Mouse (Mus musculus) stomach, embryonic 15.5 days (tissue): ENCODE measurements around the gene Ank3. TPM values are rescaled to one million over a fixed set of nuclear protein-coding genes. Genes with fewer than 3 reads are reported as not detected.

ENCODE experiments used
- ATAC-seq: fragments of 200-750 bp; cut with Nextera tagmentation; 2 replicates; pipeline ENCODE4 v1.8.0; 2017; ENCODE audit warnings: low read depth, moderate number of reproducible peaks, moderate TSS enrichment; ENCODE audit not compliant: insufficient read depth, low FRiP score
- H3K27ac ChIP-seq: fragments of 300-500 bp; sonication (generic); 2 replicates; pipeline ENCODE4 v1.5.1; 2015; ENCODE audit warnings: mild to moderate bottlenecking, inconsistent platforms
- H3K27me3 ChIP-seq: fragments of 300-500 bp; sonication (generic); replicated peaks from 2 replicates; pipeline ENCODE4 v1.6.1; 2015; ENCODE audit warnings: inconsistent platforms
- H3K36me3 ChIP-seq: fragments of 300-500 bp; sonication (generic); 2 replicates; pipeline ENCODE4 v1.6.1; 2015; ENCODE audit warnings: inconsistent platforms
- H3K4me1 ChIP-seq: fragments of 300-500 bp; sonication (generic); 2 replicates; pipeline ENCODE4 v1.6.1; 2015; ENCODE audit warnings: inconsistent platforms
- H3K4me2 ChIP-seq: fragments of 300-500 bp; sonication (generic); 2 replicates; pipeline ENCODE4 v1.6.1; 2015; ENCODE audit warnings: mild to moderate bottlenecking, inconsistent platforms
- H3K4me3 ChIP-seq: fragments of 300-500 bp; sonication (generic); replicated peaks from 2 replicates; pipeline ENCODE4 v1.5.1; 2015; ENCODE audit warnings: inconsistent platforms
- H3K9ac ChIP-seq: fragments of 300-500 bp; sonication (generic); 2 replicates; pipeline ENCODE4 v1.6.1; 2015; ENCODE audit warnings: inconsistent platforms
- H3K9me3 ChIP-seq: fragments of 300-500 bp; sonication (generic); 2 replicates; pipeline ENCODE4 v1.6.1; 2016; ENCODE audit warnings: inconsistent platforms
- WGBS: fragments of 180-500 bp; shearing (Covaris S2); methylation state at CpG from one replicate; pipeline ENCODE4 v1.1.7; 2015; 5-methylcytosine and 5-hydroxymethylcytosine counted together
- polyA plus RNA-seq: library from polyadenylated mRNA; unstranded; fragments of >200 nt; fragmentation: Nextera tagmentation; extraction: Ambion mirVana; gene quantifications from 2 replicates; pipeline ENCODE4 v1.2.1, GENCODE M21; 2015

Gene Ank3
- polyA plus RNA-seq, 1 experiment from 2014 or later = 33.0 TPM

DNA sequence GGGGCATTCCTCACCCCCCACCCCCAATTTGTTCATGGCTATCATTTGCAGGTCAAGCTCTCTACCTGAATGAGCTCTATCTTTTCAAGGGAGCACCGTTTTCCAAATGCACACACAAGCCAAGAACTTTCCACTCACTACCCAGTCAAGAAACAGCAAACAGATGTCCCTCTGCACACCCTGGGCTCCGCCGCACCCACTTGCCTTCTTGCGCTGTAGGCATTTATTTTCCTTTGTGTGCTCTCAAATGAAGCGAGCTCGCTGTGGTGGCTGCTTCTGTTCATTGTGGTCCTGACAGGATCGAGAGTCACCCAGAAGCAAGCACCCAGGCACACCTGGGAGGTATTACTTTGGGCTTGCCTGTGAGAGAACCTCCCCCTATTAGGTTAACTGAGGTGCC, 564.4 kb downstream of the Ank3 start:
- Histone ChIP-seq H3K9me3 (no peaks in the 10 kb centered on the region), H3K4me2 (no peak overlapping the region), H3K27me3 (no peaks in the 10 kb centered on the region), H3K9ac (no peak overlapping the region), H3K36me3 (no peaks in the 10 kb centered on the region), H3K27ac (no peak overlapping the region), H3K4me3 (no peak overlapping the region), H3K4me1 (no peaks in the 10 kb centered on the region)
- no peak for ATAC-seq
- 71% methylated on average over 7 of the region's 7 CpGs for WGBS

DNA sequence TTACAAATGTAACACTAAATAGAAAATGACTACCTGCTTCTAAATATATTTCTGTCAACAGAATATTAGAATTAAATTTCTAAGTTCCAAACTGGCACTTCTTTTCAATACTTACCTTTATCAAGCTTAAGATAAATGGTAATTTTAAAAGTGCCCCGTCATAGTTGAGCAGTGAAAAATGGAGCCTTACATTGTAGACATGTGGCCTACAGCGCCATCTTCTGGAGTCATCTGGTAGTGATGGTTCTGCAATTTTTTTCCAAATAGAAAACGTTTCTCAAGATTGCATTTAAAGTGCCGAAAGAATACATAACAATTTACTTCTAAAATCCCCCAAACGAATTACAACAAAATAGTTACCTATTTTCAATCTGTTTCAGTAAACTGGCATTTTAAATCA, 566.0 kb downstream of the Ank3 start:
- Histone ChIP-seq H3K9me3 (no peaks in the 10 kb centered on the region), H3K27ac (no peak overlapping the region), H3K4me1 (no peaks in the 10 kb centered on the region), H3K4me2 (no peak overlapping the region), H3K36me3 (no peaks in the 10 kb centered on the region), H3K9ac (no peak overlapping the region), H3K4me3 (no peak overlapping the region), H3K27me3 (no peaks in the 10 kb centered on the region)
- 5% methylated on average over 5 of the region's 5 CpGs for WGBS
- no peak for ATAC-seq

DNA sequence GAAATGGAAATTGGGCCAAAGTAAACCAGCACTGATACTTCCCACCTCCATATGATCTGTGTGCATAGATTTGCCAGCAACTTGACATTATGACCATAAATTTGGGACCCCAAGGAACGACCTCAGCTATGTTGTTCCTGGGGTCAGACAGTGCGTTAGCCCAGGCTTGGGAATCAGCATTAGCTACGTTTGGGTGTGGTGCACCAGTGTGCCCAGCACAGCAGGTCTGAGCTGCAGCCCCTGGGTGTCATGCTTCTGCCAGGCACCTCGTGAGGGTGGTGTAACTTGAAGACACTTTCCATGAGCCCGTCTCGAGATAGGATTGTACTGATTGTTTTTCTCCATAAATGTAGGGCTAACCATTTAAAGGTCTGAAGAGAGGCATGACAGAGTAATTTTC, 566.5 kb downstream of the Ank3 start:
- Histone ChIP-seq H3K9ac (no peak overlapping the region), H3K4me3 (no peak overlapping the region), H3K4me2 (no peak overlapping the region), H3K36me3 (no peaks in the 10 kb centered on the region), H3K27me3 (no peaks in the 10 kb centered on the region), H3K27ac (no peak overlapping the region), H3K4me1 (no peaks in the 10 kb centered on the region), H3K9me3 (no peaks in the 10 kb centered on the region)
- no peak for ATAC-seq
- WGBS = 80% methylated on average over 6 of the region's 6 CpGs

DNA sequence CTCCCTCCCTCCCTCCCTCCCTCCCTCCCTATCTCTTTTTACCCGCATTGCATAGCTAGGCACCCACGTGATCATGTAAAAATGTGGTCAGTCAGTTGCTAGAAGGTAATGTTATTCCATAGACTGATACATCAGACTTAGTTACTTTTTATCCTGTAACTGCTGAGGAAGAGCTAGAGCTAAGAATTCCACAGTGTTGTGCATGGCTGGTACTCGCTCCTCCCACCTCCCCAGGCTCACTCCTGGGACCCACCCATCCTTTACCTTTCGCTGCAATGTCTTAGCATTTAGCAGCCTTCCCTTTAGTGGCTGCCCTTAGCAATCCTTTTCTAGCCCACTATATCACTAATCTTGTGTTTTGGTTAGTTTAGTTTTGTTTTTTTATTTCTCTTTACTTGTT, 569.4 kb downstream of the Ank3 start:
- H3K27ac ChIP-seq = no peak overlapping the region
- no peak overlapping the region for H3K4me3 ChIP-seq
- H3K36me3 ChIP-seq = no peaks in the 10 kb centered on the region
- no peaks in the 10 kb centered on the region for H3K4me1 ChIP-seq
- ATAC-seq = no peak
- H3K9me3 ChIP-seq = no peaks in the 10 kb centered on the region
- no peaks in the 10 kb centered on the region for H3K27me3 ChIP-seq
- no peak overlapping the region for H3K9ac ChIP-seq
- 83% methylated on average over 4 of the region's 4 CpGs for WGBS
- H3K4me2 ChIP-seq = no peak overlapping the region

DNA sequence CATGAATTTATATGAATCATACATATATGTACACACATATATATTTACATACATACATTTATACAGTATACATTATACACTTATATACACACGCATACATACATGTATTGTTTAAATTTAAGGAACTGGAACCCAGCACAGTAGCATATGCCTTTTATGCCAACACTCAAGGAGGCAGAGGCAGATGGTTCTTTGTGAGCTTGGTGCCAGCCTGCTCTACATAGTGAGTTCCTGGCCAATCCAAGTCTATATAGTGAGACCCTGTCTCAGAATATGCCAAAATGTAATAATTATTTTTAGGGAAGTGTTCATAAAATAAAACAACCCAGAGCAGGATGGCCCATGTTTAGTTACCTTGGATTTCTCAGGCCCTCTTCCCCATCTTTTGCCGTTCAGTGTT, 581.1 kb downstream of the Ank3 start:
- no peaks in the 10 kb centered on the region for H3K4me1 ChIP-seq
- no peaks in the 10 kb centered on the region for H3K27me3 ChIP-seq
- no peak overlapping the region for H3K4me3 ChIP-seq
- no peak overlapping the region for H3K4me2 ChIP-seq
- no peak for ATAC-seq
- peaks cover 7% of the 10 kb centered on the region; the same call in 1 of the 2 replicates for H3K36me3 ChIP-seq
- H3K9ac ChIP-seq = no peak overlapping the region
- no peak overlapping the region for H3K27ac ChIP-seq
- WGBS = 87% methylated on average over 2 of the region's 2 CpGs
- H3K9me3 ChIP-seq = no peaks in the 10 kb centered on the region

DNA sequence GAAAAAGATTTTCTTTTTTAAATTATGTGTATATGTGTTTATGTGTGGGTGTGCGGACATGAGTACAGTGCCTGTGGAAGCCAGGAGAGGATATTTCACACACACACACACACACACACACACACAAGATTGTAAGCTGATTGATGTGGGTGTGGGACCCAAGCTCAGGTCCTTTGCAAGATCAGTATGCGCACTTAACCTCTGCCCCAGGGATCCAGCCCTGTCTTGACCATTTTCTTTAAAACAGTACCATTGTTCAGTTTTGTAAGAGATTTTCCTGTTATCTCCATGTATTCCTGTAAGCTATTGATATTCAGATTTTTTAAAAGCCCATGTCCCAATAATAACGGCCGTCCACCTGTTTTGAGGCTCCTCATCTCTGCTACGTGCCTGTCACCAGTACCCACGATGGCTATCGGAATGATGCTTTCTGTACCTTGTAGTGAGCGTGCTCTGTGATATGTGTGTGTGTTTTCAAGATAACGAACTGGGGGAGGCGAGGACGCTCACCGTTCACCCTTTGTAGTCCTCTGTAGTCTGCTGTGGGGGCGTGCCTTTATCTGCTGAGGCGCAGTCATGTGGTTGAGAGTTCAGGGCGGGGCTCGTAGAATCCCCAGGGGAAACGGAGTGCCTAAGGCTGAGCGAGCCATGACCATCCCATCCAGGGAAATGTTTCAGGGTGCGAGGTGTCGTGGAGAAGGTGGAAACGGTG, 583.0 kb downstream of the Ank3 start:
- WGBS = 73% methylated on average over 21 of the region's 21 CpGs
- H3K4me1 ChIP-seq = no peaks in the 10 kb centered on the region
- no peaks in the 10 kb centered on the region for H3K27me3 ChIP-seq
- no peak overlapping the region for H3K4me3 ChIP-seq
- no peak overlapping the region for H3K9ac ChIP-seq
- peaks cover 10% of the 10 kb centered on the region; the same call in 1 of the 2 replicates for H3K36me3 ChIP-seq
- H3K27ac ChIP-seq = no peak overlapping the region
- no peak overlapping the region for H3K4me2 ChIP-seq
- ATAC-seq = peak; percentile 35; the same call in 1 of the 2 replicates
- no peaks in the 10 kb centered on the region for H3K9me3 ChIP-seq

DNA sequence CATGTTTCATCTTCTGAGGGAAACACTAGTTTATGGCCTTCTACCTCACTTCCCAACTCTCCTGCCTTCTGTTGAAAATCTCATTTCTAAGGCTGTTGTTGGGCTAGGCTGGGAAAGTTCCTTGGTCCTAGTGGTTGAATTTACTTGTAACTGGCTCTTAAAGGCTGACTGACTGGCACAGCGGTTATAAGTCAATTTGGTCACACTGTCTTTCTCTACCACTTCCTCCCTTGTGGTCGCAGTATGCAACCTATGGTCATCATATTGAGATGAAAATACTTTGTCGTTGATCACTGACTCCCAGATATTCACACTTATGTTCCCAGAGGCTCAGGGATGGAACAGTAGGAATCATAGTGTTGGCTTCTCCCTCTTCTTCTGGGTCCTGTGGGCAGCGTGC, 584.1 kb downstream of the Ank3 start:
- Histone ChIP-seq H3K4me1 (no peaks in the 10 kb centered on the region), H3K27me3 (no peaks in the 10 kb centered on the region), H3K9ac (no peak overlapping the region), H3K36me3 (peaks cover 21% of the 10 kb centered on the region), H3K4me2 (no peak overlapping the region), H3K4me3 (no peak overlapping the region), H3K9me3 (no peaks in the 10 kb centered on the region), H3K27ac (no peak overlapping the region)
- 88% methylated on average over 4 of the region's 4 CpGs for WGBS
- ATAC-seq = no peak

DNA sequence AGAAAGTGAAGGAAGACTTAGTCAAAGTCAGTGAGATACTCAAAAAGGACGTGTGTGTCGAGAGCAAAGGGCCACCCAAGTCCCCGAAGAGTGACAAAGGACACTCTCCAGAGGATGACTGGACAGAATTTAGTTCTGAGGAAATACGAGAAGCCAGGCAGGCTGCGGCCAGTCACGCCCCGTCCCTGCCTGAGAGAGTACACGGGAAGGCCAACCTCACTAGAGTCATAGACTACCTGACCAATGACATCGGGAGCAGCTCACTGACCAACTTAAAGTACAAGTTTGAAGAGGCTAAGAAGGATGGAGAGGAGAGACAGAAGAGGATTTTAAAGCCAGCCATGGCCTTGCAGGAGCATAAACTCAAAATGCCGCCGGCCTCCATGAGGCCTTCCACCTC, 588.9 kb downstream of the Ank3 start:
- H3K27me3 ChIP-seq = no peaks in the 10 kb centered on the region
- H3K27ac ChIP-seq = no peak overlapping the region
- ATAC-seq = no peak
- H3K4me1 ChIP-seq = no peaks in the 10 kb centered on the region
- no peak overlapping the region for H3K9ac ChIP-seq
- H3K9me3 ChIP-seq = no peaks in the 10 kb centered on the region
- peaks cover 65% of the 10 kb centered on the region for H3K36me3 ChIP-seq
- H3K4me3 ChIP-seq = no peak overlapping the region
- no peak overlapping the region for H3K4me2 ChIP-seq
- 97% methylated on average over 11 of the region's 11 CpGs for WGBS

DNA sequence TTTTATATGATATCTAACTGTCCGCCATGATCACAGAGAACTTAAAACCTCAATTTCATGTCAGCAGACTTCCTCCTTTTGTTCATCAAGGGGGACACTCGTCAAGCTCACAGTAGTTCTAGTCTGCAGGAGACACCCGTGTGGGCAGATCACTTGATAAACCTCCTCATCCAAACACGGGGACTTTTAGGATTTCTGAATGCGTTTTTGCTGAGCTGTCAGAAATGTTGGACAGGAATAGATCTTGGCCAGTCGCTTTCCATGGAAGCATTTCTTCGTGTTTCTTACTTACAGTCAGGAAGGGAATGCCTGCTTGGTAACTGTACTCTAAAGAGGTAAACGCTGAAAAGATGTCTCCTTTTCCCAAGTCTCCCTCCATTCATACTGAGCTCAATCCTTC, 598.5 kb downstream of the Ank3 start:
- no peak overlapping the region for H3K27ac ChIP-seq
- 77% methylated on average over 8 of the region's 8 CpGs for WGBS
- H3K36me3 ChIP-seq = peaks cover 14% of the 10 kb centered on the region; the same call in 1 of the 2 replicates
- no peak overlapping the region for H3K4me2 ChIP-seq
- H3K4me1 ChIP-seq = no peaks in the 10 kb centered on the region
- no peaks in the 10 kb centered on the region for H3K27me3 ChIP-seq
- no peak for ATAC-seq
- no peaks in the 10 kb centered on the region for H3K9me3 ChIP-seq
- H3K4me3 ChIP-seq = no peak overlapping the region
- H3K9ac ChIP-seq = no peak overlapping the region

DNA sequence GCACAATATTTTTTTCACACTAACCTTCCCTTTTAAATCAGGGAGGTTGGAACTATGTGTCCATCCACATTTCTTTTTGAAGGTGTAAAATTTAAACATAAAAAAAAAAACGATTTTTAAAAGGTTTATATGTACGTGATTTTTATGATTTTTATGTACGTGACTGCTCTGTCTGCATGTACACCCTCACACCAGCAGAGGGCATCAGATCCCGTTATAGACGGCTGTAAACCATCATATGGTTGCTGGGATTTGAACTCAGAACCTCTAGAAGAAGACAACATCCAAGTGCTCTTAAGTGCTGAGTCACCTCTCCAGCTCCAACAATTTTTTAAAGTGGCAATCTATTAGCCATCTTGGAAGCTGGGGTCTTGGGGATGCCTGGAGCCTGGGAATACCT, 605.5 kb downstream of the Ank3 start:
- H3K27ac ChIP-seq = no peak overlapping the region
- H3K36me3 ChIP-seq = peaks cover 16% of the 10 kb centered on the region
- no peak for ATAC-seq
- no peak overlapping the region for H3K9ac ChIP-seq
- no peak overlapping the region for H3K4me3 ChIP-seq
- H3K4me1 ChIP-seq = no peaks in the 10 kb centered on the region
- no peak overlapping the region for H3K4me2 ChIP-seq
- H3K9me3 ChIP-seq = no peaks in the 10 kb centered on the region
- no peaks in the 10 kb centered on the region for H3K27me3 ChIP-seq
- WGBS = 84% methylated on average over 5 of the region's 5 CpGs

DNA sequence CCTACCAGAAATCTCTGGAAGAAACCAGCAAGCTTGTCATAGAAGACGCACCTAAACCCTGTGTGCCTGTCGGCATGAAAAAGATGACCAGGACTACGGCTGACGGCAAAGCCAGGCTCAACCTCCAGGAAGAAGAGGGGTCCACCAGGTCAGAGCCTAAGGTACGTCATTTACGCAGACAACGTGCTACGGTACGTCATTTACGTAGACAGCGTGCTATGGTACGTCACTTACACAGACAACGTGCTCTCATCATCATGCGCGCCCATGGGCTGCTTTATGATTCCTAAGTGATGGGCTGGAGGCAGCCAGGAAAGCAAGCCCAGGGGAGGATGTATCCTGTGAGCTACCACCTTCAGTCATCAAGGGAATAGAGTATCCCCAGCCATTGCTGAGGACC, 606.3 kb downstream of the Ank3 start:
- no peak overlapping the region for H3K4me2 ChIP-seq

DNA sequence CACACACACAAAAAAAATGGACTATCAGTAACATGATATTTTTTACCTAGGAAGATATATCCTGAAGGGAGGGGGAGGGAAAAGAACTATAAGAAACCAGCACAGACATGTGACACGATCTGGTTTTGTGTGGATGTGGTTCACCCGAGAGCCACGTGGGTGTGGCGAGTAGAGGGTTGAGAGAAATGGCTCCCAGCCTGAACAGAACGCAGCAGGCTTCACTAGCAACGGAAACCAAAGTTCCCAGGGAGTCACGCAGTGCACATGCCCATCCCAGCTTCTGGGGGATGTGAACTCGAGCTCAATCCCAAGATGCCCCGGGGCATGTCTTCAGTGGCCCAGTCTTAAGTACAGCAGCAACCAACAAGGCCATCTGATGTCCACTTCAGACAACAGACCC, 607.8 kb downstream of the Ank3 start:
- Histone ChIP-seq H3K9me3 (no peaks in the 10 kb centered on the region), H3K4me1 (no peaks in the 10 kb centered on the region), H3K27me3 (no peaks in the 10 kb centered on the region), H3K4me2 (no peak overlapping the region), H3K4me3 (no peak overlapping the region), H3K36me3 (peaks cover 16% of the 10 kb centered on the region), H3K27ac (no peak overlapping the region), H3K9ac (no peak overlapping the region)
- 69% methylated on average over 9 of the region's 9 CpGs for WGBS
- ATAC-seq = no peak

More for the DNA sequence above, 606.3 kb downstream of the Ank3 start:
- Histone ChIP-seq H3K4me3 (no peak overlapping the region), H3K4me1 (no peaks in the 10 kb centered on the region), H3K27me3 (no peaks in the 10 kb centered on the region), H3K36me3 (peaks cover 16% of the 10 kb centered on the region), H3K9me3 (no peaks in the 10 kb centered on the region), H3K9ac (no peak overlapping the region), H3K27ac (no peak overlapping the region)
- WGBS = 97% methylated on average over 15 of the region's 15 CpGs
- ATAC-seq = no peak

DNA sequence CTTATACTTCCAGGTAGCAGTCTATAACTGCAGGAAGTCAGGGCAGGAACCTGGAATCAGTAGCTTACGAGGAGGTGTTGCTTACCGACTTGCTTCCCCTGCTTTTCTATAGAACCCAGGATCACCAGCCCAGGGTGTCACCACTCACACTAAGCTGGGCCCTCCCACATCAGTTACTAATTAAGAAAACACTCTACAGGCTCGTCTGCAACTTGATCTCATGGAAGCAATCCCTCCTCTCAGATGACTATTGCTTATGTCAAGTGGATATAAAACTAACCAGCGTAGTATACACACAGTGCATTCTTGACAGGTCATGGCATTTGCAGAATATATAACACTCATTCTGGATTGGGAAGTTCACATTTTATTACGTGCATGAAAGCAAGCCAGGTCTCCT, 613.2 kb downstream of the Ank3 start:
- ATAC-seq = no peak

More for the DNA sequence above, 613.2 kb downstream of the Ank3 start:
- no peaks in the 10 kb centered on the region for H3K9me3 ChIP-seq
- no peak overlapping the region for H3K9ac ChIP-seq
- no peak overlapping the region for H3K4me2 ChIP-seq
- no peak overlapping the region for H3K4me3 ChIP-seq
- no peaks in the 10 kb centered on the region for H3K4me1 ChIP-seq
- H3K27ac ChIP-seq = no peak overlapping the region
- WGBS = 56% methylated on average over 5 of the region's 5 CpGs
- no peaks in the 10 kb centered on the region for H3K27me3 ChIP-seq
- no peaks in the 10 kb centered on the region for H3K36me3 ChIP-seq
